Mouse (Mus musculus) C2C12 (cell line): Measurements from ENCODE around the gene Gm11938.
"Not testable (repeated sequence)": the region's sequence is repeated elsewhere in the genome, so short reads cannot be mapped to it uniquely, and the experiment has no call there.

Experiments used
- CTCF ChIP-seq: IDR thresholded peaks from one replicate; pipeline ENCODE4 v1.5.1; 2011; ENCODE audit not compliant: control insufficient read depth, insufficient read depth, insufficient read length
- FOSL1 ChIP-seq: IDR thresholded peaks from one replicate; pipeline ENCODE4 v1.8.0; 2011; ENCODE audit warnings: mild to moderate bottlenecking, low read length; ENCODE audit not compliant: poor library complexity, insufficient read depth, severe bottlenecking
- MAX ChIP-seq: IDR thresholded peaks from one replicate; pipeline ENCODE4 v1.6.1; 2011; ENCODE audit warnings: mild to moderate bottlenecking, control low read depth
- MYOG ChIP-seq: IDR thresholded peaks from one replicate; pipeline ENCODE4 v1.6.1; 2011; ENCODE audit not compliant: control insufficient read depth, insufficient read length; ENCODE audit errors: extremely low read depth

GRCm38 (mm10) chr11:99643635-99644139, 40.6 kb upstream of the Gm11938 start, which contains the start of gene Krtap4-7:
- not testable (repeated sequence) for TF ChIP-seq FOSL1, CTCF, MYOG, MAX
